Mouse (Mus musculus) forelimb bud, embryonic 11.5 days (tissue): Measurements from ENCODE around the gene Mpdu1.
"Not testable (repeated sequence)": the region's sequence is repeated elsewhere in the genome, so short reads cannot be mapped to it uniquely, and the experiment has no call there.

Experiments
- DNase-seq: peaks from one replicate; pipeline ENCODE4 v3.0.0-alpha.2; 2012; ENCODE audit warnings: low read depth, low spot score

Gene Mpdu1

DNA sequence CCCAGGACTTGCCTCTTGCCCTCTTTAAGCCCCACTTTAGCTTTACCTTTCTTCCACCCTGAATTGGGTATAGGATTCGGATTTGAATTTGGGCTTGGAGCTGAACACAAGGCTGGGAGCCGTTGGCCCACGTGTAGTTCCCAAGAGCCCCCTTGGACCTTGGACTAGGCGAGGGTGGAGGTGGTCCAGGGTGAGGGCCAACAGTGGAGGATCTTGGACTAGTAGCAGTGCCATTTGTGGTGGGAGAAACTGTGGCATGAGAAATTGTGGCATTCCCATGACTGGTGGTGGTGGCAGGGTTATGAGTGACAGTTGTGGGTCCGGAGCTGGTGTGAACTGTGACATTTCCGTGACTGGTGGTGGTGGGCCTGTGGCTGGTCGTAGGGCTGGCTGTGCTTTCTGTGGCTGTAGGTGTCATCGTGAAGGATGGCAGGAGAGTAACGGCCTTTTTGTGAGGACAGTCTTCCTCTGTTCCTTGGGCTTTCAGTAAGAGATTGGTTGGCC, 3.1 kb upstream of the Mpdu1 start:
- DNase-seq: no peak

DNA sequence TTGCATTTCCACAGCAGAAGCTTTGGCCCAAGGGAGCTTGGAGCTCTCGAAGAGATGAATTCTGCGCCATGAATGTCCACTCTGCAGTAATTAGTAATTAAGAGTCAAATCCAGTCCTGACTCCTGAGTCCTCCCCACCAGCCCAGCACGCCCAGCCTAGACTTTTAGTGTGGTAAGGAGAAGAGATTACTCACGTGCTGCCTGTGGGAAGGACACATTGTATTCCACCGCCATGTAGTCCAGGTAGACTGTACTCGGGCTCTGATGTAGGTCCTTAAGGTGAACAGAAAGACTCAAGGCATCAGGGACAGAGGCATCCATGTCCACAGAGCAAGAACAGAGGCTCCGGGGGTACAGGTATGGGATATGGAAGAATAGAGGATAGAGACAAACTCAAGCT, 2.4 kb upstream of the Mpdu1 start:
- DNase-seq: no peak

DNA sequence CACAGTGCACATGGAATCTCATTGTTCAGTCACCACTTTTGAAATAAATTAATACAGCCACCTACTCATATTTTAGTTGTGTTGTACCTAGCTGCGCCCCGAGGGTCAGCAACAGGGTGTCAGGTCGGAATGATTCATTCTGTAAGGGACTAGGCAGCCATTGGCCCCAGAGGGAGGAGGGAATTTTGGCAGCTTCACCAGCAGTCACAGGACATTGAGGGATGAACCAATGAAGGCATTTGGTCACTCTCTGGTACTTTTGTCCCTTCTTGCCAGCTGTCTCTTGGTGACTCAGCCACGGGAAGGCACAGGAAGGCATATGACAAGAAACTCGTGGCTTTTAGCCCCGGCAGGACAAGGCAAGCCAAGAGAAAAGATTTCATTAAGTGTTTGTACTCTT, 1.4 kb upstream of the Mpdu1 start:
- DNase-seq: no peak

DNA sequence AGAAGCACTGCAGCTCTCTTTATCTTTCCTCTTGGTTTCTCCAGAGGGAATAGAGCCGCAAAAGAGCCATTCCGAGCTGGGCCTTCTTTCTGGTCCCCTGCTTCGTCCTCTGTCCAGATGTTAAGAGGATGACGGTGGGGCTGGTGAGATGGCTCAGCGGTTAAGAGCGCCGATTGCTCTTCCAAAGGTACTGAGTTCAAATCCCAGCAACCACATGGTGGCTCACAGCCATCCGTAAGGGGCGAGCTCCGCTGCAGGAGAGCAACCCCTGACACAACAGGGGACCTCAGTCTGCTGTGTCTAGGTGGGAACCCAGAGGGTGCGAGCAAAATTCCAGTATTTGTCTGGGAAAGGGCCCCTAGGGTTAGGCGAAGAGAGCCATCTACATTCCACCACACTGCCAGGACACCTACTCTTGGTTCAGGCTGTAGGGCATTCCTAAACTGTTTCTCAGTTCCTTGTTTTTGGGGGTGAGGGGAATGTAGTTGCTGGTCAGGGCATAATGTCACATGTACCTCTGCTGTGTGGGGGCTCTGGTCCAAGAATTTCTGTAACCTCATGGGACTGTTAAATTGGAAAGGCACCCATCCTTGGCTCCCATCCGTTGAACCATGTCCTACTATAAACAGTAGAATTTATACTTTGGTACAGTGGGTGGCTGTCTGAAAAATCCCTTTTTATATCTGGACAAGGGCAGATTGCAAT, 677 bp upstream of the Mpdu1 start:
- no peak for DNase-seq

DNA sequence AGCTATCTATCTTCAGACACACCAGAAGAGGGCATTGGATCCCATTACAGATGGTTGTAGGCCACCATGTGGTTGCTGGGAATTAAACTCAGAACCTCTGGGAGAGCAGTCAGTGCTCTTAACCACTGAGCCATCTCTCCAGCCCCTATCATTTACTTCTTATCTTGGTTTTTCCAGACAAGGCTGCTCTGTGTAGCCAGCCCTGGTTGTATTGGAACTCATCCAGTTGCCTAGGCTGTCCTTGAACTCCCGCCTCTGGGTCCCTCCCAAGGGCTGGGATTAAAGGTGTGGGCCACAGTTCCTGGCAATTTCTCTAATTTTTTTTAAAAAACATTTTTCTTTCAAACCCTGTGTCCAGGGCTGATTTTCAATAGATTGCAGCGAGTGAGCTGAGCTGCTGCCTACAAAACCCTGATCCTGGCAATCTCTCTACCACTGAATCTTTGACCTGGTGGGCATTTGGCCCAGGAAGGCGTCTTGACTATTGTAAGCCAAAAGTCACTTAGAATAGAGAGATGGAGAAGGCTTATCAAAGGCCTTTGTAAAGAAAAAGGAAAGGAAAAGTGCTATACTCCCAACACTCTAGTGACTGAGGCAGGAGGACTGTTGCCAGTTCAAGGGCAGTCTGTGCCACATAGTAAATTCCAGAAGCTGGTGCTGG, 1.1 kb downstream of the Mpdu1 start:
- DNase-seq: no peak

DNA sequence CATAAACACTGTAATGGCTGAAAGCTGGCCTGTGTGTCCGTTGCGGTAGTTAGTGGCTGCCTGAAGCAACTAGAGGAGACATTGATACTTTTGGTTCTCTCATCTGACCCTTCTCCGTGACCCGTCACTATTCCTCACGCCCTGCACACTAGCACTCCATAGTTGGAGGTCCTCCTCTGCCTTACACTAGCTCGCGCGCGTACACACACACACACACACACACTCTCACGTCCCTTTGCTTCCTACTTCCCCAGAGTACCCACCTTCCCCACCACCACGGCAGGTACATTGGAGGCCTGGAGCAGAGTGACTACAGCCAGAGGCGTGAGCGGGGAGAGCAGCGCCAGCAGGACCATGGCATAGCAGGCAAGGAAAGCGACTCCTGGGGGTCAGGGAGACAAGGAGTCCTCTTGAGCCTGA, 5.0 kb downstream of the Mpdu1 start:
- DNase-seq: no peak

DNA sequence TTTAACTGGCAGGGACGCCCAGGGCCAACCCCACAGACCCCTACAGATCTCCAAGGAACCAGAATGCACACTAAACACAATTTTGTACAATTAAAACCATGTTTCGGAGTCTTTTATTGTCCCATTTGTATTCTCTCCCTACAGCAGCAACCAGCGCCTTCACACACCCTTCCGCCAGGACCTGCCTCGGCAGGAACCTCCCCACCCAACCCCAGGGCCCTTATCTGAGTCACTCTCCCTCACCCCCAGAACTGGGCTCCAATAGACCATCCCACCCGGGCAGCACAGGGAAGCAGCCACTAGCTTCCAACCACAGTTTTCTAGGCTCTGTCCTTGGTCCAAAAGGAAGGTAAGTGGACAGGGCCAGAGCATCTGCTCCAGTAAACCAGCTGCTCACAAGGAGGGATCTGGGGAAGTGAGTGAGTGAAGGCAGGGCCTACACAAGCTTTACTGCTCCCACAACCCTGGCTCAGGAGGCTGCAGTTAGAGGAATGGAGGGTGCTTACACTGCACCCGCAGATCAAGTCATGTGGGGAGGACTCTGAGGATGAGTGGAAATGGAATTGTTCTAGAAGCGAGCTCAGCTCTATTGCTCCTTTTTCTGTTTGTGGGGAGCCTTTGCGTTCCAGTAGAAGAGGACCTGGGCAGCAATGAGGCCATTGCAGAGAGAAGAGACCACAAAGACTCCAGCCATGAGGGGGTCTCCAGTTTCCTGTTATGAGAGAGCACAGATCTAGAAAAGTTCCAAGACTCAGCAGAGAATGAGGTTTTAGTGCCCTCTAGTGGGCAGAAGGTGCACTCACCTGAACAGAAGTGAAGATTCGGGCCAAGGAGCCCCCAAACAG, 5.6 kb downstream of the Mpdu1 start:
- peak; percentile 81 for DNase-seq

DNA sequence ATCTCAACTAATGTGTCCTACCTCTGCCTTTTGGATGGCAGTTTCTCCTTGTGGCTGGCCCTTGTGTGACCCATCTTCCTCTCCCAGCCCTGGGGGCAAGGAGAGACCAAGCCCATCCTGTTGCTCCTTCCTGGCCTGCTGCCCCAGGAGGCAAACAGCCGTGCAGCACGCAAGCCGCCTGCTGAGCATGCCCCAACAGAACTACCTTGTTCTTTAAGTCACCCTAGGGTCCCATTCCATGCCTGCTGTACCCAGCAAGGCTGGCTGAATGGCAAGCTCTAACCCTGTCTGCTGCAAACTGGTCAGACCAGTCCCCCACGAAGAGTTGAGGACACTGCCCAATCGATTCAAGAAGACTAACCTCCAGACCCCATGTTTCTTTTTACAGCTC, 6.4 kb downstream of the Mpdu1 start:
- no peak for DNase-seq

DNA sequence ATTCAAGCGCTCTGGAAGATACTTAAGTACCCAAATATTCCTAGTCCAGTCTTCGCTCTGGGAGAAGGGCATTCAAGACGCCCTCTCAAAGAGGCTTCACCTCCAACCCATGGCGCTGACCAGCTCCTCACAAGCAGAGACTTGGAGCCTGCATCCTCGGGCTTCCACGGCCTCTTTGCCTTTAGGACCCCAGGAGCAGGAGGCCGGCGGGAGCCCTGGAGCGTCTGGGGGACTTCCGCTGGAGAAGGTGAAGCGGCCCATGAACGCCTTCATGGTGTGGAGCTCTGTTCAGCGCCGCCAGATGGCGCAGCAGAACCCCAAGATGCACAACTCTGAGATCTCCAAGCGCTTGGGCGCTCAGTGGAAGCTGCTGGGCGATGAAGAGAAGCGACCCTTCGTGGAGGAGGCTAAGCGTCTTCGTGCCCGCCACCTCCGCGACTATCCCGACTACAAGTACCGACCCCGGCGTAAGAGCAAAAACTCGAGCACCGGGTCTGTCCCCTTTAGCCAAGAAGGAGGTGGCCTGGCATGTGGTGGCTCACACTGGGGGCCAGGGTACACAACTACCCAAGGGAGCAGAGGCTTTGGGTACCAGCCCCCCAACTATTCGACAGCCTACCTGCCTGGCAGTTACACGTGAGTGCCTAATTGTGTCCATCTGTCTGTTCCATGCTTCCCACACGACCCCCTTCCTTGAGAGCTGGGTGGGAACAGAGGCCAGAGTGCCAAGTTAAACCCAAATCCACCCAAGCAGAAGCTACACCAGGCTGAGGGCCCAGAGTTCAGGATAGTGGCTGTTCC, 7.0 kb downstream of the Mpdu1 start, which contains the start of gene Sox15:
Gene Sox15, plus strand, starts transcription at position 51 of the 801 bp plus-strand sequence.
- DNase-seq: peak; percentile 85

DNA sequence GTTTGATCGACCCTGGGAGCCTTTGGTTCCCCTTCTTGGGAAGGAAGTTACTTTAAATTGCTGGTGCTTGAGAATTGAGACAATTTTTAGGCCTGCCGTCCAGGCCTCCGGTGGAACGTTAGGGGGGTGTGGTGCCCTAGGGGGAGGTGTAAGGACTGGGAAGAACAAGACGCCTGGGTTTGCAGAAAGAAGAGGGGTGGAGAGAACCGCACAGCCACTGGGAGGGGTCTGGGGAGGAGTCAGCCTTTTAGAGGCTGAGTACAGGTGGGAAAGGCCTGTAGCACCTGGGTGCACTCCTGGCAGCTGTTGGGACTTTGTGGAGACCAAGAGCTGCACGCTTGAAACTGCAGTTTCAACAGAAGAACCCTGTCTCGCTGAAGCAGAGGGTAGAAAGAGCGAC, 7.7 kb downstream of the Mpdu1 start:
- no peak for DNase-seq

DNA sequence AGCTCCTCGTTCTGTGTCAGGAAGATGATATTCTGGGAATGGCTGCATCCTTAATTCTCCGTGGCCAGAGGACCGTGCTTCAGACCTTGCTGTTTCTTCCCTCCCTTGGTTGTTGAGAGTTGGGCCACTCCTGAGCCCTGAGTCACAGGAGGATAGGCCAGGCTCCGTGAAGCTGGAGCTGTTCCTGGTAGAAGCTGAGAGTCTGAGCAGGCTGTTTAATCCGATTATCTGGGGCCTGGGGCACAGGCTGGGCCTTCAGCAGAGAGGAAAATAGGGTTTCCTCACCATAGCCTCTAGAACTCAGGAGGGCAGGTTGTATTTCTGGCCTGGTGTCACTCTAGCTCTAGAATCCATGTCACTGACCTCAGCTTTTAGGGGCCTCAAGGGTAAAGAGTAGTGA, 9.0 kb downstream of the Mpdu1 start:
- DNase-seq: no peak

DNA sequence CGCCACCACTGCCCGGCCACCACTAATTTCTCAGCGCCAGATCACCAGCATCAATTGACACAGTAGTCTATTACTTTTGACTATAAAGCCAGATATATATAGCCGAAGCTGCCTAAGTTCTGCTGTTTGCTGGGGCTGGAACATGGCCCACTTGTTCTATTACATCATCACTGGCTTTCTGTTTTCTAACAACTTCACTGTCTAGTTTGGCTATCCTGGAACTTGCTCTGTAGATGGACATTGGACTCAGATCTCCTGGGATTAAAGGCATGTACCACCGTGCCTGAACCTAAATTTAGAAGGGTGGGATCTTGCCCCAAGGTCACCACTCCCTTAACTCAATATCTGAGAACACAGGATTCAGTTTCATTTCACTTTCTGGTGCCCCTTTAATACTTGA, 16.6 kb downstream of the Mpdu1 start:
- DNase-seq: no peak

DNA sequence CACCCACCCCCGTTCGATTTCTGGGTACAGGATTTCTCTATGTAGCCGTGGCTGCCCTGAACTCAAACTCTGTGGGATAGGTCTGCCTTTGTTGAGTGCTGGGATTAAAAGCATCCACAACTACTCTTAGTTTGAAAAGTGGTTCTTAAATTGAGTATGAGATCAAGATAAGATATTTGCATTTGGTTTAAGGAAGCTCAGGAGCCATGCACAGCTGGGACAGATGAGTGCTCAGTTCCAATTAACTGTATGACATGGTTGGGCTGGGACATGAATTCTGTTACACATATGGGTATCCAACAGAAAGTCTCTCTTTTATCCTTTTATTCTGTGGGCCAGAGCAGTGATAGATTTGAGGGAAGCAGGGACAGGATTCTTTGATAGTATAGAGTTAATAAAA, 27.0 kb downstream of the Mpdu1 start:
- no peak for DNase-seq

DNA sequence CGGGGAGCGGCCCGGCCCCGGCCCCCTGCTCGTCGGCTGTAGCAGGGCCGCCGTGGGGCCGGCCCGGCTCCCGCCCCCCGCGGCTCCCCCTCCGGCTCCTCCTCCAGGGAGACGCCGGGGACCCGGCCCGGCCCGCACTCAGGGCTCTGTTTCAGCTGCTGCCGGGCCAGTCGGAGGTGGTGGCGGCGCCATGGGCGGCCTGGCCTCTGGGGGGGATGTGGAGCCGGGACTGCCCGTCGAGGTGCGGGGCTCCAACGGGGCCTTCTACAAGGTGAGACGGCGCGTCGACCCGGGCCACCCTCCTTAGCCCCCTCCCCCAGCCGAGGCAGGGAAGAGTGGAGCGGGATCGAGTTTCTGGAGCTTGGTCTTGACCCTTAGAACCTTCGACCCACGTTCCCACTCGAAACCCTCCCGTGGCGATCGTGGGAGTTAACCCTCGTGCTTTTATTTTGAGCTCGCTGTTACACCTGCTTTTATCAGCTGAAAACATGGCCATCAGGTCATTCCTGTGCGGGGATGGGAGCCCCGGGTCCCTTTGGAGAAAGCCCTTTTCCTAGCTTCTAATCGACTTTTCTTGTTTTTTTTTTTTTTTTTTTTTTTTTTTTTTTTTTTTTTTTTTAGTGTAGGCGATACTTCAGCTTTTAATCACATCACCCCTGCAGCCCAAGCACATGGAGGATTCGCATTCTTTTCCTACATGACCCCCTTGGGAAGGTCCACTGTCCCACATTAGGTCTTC, 29.1 kb downstream of the Mpdu1 start:
- DNase-seq: peak; percentile 36

DNA sequence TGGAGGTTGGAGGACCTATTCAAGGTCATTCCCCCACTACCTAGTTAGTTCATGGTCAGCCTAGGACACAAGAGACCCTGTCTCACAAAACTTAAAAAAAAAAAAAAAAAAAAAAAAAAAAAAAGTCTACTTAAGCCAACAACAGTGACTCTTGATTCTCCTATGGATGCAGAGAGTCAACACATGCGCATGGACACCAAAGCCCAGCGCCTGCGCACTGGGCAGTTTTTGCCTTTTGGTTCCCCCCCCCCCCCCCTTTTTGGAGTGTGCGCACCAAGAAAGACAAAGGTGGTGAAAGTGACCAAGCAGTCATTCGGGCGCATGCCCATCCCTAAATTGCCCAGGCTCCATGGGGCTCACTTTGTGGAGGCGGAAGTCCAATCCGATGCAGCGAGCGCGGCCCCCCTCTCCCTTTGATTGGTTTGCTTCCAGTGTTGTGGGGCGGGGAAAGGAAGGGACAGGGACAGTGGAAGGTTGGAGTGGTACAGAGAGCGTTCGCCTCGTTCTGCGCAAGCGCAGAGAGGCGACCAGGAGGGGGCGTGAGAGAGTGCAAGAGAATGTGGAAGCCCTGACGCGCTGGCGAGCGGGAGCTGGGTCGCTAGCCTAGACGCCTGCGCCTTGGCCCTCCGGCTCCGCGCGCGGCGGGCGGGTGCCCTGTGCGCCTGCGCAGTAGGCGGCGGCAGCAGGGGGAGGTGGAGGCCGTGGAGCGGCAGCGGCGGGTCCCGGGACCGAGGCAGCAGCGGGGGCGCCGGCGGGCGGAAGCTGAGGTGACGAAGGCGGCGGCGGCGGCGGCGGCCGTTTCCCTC, 30.0 kb downstream of the Mpdu1 start, which contains the start of gene Fxr2:
Gene Fxr2, plus strand, starts transcription at position 707 of the 806 bp plus-strand sequence.
- DNase-seq: peak; percentile 100

DNA sequence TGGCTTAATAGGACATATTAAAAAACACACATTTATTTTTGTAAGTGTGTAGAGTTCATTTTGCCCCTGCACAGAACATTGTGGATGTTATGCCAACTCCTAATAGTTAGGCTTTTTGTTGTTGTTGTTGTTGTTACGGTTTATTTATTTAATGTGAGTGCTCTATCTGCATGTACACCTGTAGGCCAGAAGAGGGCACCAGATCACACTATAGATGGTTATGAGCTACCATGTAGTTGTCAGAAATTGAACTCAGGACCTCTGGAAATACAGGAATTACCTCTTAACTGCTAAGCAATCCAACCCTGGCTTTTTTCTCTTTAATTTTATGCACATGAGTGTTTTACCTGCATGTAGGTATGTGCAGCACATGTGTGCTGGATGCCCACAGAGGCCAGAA, 32.6 kb downstream of the Mpdu1 start:
- DNase-seq: no peak

DNA sequence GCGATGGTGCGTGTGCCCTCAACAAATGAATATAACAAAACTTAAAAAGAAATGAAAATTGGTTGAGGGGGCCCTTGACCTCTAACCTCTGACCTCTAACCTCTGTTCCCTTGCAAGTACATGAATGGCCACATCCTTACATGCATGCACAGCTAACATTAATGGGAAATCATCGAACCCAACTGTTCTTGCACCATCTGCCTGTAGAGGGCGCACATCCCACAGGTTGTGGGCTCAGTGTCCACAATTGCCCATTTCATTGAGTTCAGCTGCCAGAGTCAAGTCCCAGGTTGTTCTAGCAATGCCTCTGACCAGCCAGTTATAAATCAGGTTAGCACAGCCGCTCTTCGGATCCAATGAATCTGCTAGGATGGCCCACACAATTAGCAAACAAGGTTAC, 34.2 kb downstream of the Mpdu1 start:
- peak; percentile 89 for DNase-seq

DNA sequence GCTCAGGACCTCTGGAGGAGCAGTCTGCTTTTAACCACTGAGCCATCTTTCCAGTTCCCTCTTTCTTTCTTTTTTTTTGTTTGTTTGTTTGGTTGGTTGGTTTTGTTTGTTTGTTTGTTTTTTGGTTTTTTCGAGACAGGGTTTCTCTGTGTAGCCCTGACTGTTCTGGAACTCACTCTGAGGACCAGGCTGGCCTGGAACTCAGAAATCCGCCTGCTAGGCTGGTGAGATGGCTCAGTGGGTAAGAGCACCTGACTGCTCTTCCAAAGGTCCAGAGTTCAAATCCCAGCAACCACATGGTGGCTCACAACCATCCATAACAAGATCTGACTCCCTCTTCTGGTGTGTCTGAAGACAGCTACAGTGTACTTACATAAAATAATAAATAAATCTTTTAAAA, 38.1 kb downstream of the Mpdu1 start:
- not testable (repeated sequence) for DNase-seq

DNA sequence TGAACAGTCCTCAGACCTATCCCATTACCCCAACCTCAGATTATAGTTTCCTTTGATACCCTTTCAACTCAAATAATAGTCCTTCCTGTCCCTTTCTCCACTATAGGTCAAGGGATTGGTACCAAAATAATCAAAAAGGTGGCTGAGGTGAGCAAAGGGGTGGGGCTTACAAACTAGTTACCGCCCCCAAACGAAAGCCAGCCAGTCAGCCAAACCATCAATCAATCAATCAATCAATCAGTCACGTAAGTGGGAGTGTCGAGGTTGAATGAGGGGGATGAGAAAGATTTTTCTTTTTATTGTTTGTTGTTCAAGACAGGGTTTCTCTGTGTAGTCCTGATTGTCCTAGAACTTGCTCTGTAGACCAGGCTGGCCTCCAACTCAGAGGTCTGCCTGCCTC, 39.4 kb downstream of the Mpdu1 start:
- DNase-seq: no peak

DNA sequence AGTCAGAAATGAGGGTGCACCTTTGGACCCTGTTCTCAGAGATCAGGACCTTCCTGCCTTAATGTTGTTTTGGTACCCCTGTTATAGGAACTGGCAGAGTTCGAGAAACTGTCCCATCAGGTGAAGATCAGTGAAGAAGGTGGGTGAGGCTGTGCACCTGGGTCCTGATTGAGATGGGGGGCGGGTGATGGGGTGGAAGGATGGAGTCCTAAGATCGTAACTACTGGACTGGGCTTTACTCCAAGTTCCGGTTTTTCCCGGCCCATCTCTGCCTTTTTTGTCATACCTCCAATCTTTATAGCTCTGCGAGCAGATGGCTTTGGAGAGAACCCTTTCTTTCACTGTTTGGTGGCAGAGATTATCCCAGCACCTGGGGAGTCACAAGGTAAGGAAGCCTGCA, 40.0 kb downstream of the Mpdu1 start:
- DNase-seq: no peak
